Mouse (Mus musculus) erythroblast, embryonic 14.5 days (primary cell): ENCODE data around the gene Fgfr2.

ENCODE experiments used
- GATA1 ChIP-seq: IDR thresholded peaks from 2 replicates; pipeline ENCODE4 v1.6.1; 2012; ENCODE audit warnings: low read length, inconsistent platforms, mixed read lengths
- TAL1 ChIP-seq: IDR thresholded peaks from 3 replicates; pipeline ENCODE4 v1.6.1; 2012; ENCODE audit warnings: low read length, inconsistent platforms, mixed read lengths

DNA sequence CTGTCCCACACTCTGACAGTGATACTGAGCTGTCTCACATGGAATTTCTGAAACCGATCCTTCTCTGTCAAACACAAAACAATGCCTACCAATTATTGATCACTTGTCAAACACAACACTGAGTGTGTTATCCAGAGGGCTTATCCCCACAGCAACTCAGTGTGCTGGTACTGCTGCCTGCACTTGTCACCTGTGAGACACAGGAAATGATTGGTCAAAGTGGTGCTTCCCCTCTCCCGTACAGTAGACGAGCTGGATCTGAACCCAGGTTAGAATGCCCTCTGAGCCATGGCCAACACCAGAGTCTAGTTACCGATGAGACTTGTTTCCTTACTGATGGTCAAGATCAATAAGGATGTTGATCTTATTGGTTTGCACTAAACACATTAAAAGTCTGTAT is 2321.3 kb downstream of the Fgfr2 start:
- TF ChIP-seq TAL1 (no peak), GATA1 (no peak)
